Comparison of ENCODE assay signal across 18 mouse cellular contexts in genomic region chr8:88914657-88915056, GRCm38 (mm10).
DNase-seq lines count a peak whose midpoint lies in the region; ATAC-seq lines count a peak whose summit lies in the region.
"Had no signal": no experiment of that assay in that cellular context is flagged by ENCODE, and none has a peak within 500 bp of the region (broad histone marks: within the 10 kb centered on the region; RNA-seq: fewer than 3 reads in every experiment).

No protein-coding gene starts in this region.

- peak; percentile 75 for ATAC-seq in granulocyte monocyte progenitor cell, adult 5-6 weeks (replicated peaks; ENCODE audit: poor library complexity, severe bottlenecking)
- peak; percentile 69 for ATAC-seq in megakaryocyte, adult 5-6 weeks (ENCODE audit: poor library complexity, severe bottlenecking)
- ATAC-seq: forebrain, embryonic 14.5 days; forebrain, embryonic 16.5 days had no signal

- DNase-seq in thymus, postnatal 36 days: no peak
- no peak for DNase-seq in thymus, postnatal 14 days
- no peak for DNase-seq in heart, embryonic 10.5 days (ENCODE audit: low spot score)
- DNase-seq: adrenal gland, adult 2 months; adrenal gland, postnatal 10 days; adrenal gland, postnatal 25 days; cerebellum, adult 11 months; cerebellum, adult 18-20 months; cerebellum, adult 8-10 months; cerebellum, adult 9-11 months; cerebellum, postnatal 14 days; cerebellum, postnatal 36 days had no signal

- H3K27ac ChIP-seq in heart, embryonic 10.5 days: no peak overlapping the region
- H3K27ac ChIP-seq: embryonic facial prominence, embryonic 10.5 days; embryonic facial prominence, embryonic 12.5 days had no signal

- H3K27me3 ChIP-seq in heart, embryonic 10.5 days (ENCODE audit: insufficient read depth, poor library complexity, severe bottlenecking): peaks cover 77% of the 10 kb centered on the region

- H3K36me3 ChIP-seq in heart, embryonic 10.5 days: no peaks in the 10 kb centered on the region
- H3K36me3 ChIP-seq: embryonic facial prominence, embryonic 10.5 days; embryonic facial prominence, embryonic 12.5 days had no signal

- WGBS in heart, embryonic 10.5 days: 81% methylated on average over 6 of the region's 6 CpGs

- peaks cover 12% of the 10 kb centered on the region for H3K4me1 ChIP-seq in heart, embryonic 10.5 days

- no peaks in the 10 kb centered on the region for H3K9me3 ChIP-seq in heart, embryonic 10.5 days
- H3K9me3 ChIP-seq: embryonic facial prominence, embryonic 10.5 days; embryonic facial prominence, embryonic 12.5 days had no signal

- no peak overlapping the region for H3K4me3 ChIP-seq in heart, embryonic 10.5 days
- H3K4me3 ChIP-seq: embryonic facial prominence, embryonic 10.5 days; embryonic facial prominence, embryonic 12.5 days had no signal
